Mouse (Mus musculus): ENCODE measurements around the gene Rad51b. TPM values are rescaled to one million over a fixed set of nuclear protein-coding genes. Genes with fewer than 3 reads are reported as not detected.

Gene Rad51b
- total RNA-seq, 2 experiments from 2014 or later = 0.36 TPM; not detected in 1

- TF ChIP-seq CTCF (IDR thresholded peaks at IDR 0.05) = no peak
- DNase-seq (ENCODE audit: extremely low spot score in 1 of 2, low spot score in 2 of 2) = no peak
- Histone ChIP-seq H3K27ac (no peak overlapping the region), H3K4me3 (no peak overlapping the region)
- intact Hi-C loops (cut with DNase I) = no loop called here
These were observed 549.4 kb downstream of the Rad51b start for GRCm38 (mm10) chr12:79846247-79847151.

DNA sequence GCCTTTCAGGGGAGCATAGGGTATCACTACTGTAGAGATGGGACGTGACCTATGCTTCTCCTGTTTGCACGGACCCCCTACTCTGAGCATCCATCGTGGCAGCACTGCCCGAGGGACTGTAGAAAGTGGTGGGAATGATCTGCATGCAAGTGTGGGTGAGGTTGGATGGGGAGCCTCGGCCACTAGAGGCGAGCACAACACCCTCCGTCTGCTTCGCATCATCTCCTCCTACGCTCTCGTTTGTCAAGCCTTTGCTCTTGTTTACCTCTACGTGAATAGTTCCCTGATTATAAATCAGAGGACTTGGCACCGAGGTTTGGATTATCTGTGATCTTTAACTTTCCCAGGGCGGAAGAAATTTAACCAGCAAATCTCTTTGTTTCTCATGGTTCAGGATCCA is 551.5 kb downstream of the Rad51b start:
- H3K27ac ChIP-seq = no peak overlapping the region
- intact Hi-C loops (cut with DNase I) = no loop called here
- H3K4me3 ChIP-seq = no peak overlapping the region
- DNase-seq (ENCODE audit: extremely low spot score in 1 of 2, low spot score in 2 of 2) = no peak
- TF ChIP-seq CTCF (IDR thresholded peaks at IDR 0.05) = no peak

GRCm38 (mm10) chr12:79850021-79850420 is 552.9 kb downstream of the Rad51b start:
- no peak for DNase-seq (ENCODE audit: extremely low spot score in 1 of 2, low spot score in 2 of 2)
- H3K4me3 ChIP-seq = no peak overlapping the region
- no peak for TF ChIP-seq CTCF (IDR thresholded peaks at IDR 0.05)
- intact Hi-C loops (cut with DNase I) = no loop called here
- H3K27ac ChIP-seq = no peak overlapping the region

- no peak overlapping the region for H3K4me3 ChIP-seq
- TF ChIP-seq CTCF (IDR thresholded peaks at IDR 0.05) = no peak
- DNase-seq (ENCODE audit: extremely low spot score in 1 of 2, low spot score in 2 of 2) = no peak
- intact Hi-C loops (cut with DNase I) = no loop called here
- H3K27ac ChIP-seq = no peak overlapping the region
These were observed 554.8 kb downstream of the Rad51b start for GRCm38 (mm10) chr12:79851898-79852297.

DNA sequence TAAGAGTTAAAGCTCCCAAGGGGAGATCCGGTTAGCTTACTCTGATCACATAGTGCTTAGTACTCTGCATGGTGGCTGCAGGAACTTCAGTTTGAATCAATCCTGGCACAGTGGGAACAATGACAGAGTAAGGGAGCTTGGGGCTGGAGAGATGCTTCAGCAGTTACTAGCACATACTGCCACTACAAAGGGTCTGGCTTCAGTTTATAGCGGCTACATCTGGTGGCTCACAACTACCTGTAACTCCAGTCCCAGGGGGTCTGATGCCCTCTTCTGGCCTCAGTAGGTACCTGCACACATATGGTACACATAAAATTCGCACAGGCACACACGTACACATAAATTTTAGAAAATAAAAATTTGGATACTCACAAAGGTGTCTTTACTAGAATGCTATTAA is 555.5 kb downstream of the Rad51b start:
- intact Hi-C loops (cut with DNase I) = no loop called here
- Histone ChIP-seq H3K4me3 (no peak overlapping the region), H3K27ac (no peak overlapping the region)
- DNase-seq (ENCODE audit: extremely low spot score in 1 of 2, low spot score in 2 of 2) = no peak
- TF ChIP-seq CTCF (IDR thresholded peaks at IDR 0.05) = no peak

- intact Hi-C loops (cut with DNase I) = no loop called here
These were observed 556.9 kb downstream of the Rad51b start for GRCm38 (mm10) chr12:79853901-79854490.

DNA sequence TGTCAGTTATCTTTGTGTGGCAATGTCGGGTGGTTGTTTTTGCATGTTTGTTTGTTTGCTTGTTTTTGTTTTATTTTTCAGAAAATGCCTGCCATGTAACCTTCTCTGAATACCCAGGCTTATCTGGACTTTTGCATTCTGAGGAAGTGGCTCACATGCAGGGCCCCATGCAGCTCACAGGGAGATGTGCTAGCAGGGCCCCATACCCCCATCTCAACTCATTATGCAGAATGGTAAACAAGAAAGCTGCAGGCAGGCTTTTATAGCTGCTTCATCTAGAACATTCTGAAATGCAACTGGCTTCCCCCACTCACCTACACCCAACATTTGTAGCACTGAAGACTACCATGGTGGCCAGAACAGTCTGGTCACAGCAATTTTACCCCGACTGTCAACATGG is 557.4 kb downstream of the Rad51b start:
- Histone ChIP-seq H3K27ac (no peak overlapping the region), H3K4me3 (no peak overlapping the region)
- TF ChIP-seq CTCF (IDR thresholded peaks at IDR 0.05) = no peak
- intact Hi-C loops (cut with DNase I) = no loop called here
- DNase-seq (ENCODE audit: extremely low spot score in 1 of 2, low spot score in 2 of 2) = no peak

More at GRCm38 (mm10) chr12:79853901-79854490, 556.9 kb downstream of the Rad51b start:
- Histone ChIP-seq H3K27ac (no peak overlapping the region), H3K4me3 (no peak overlapping the region)
- DNase-seq (ENCODE audit: extremely low spot score in 1 of 2, low spot score in 2 of 2) = no peak
- no peak for TF ChIP-seq CTCF (IDR thresholded peaks at IDR 0.05)

- no peak for TF ChIP-seq CTCF (IDR thresholded peaks at IDR 0.05)
- no peak overlapping the region for H3K4me3 ChIP-seq
- H3K27ac ChIP-seq = no peak overlapping the region
- intact Hi-C loops (cut with DNase I) = no loop called here
- no peak for DNase-seq (ENCODE audit: extremely low spot score in 1 of 2, low spot score in 2 of 2)
These were observed 559.2 kb downstream of the Rad51b start for GRCm38 (mm10) chr12:79856116-79856909.

DNA sequence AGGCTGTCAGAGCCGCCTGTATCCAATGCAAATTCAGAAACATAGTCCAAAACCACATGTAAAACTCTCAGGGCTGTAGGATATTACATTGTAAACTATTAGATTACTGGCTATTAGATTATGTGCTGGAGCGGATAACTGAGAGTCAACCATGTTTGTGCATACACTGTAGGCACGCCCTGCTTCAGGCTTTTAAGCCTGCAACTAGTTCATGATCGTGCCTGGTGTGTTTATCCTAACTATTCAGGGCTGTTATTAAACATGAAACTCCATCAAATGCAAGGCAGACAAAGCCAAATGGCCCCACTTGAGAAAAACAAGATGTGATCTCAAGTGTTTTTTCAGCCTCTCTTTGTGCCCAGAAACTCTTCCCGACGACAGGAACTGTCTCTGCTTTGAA is 560.6 kb downstream of the Rad51b start:
- Histone ChIP-seq H3K4me3 (no peak overlapping the region), H3K27ac (no peak overlapping the region)
- DNase-seq (ENCODE audit: extremely low spot score in 1 of 2, low spot score in 2 of 2) = no peak
- no peak for TF ChIP-seq CTCF (IDR thresholded peaks at IDR 0.05)
- intact Hi-C loops (cut with DNase I) = no loop called here

DNA sequence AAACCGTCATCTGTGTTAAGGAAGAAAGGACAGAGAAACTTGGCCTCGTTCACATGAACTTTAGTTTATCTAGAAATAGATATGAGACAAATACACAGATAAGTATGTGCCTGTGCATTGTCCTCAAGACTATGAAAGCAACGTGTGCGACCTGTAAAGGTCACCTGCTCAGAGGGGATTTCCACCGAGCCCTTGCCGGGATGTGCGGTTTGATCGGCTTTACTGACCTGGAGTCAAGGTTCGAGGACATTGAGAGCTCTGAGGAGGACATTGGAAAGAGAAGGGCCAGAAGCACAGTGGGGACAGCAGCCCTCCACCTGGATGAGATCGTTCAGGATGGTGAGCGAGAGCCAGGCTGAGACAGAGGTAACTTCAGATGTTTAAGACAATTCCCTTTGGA is 561.3 kb downstream of the Rad51b start:
- intact Hi-C loops (cut with DNase I) = no loop called here

DNA sequence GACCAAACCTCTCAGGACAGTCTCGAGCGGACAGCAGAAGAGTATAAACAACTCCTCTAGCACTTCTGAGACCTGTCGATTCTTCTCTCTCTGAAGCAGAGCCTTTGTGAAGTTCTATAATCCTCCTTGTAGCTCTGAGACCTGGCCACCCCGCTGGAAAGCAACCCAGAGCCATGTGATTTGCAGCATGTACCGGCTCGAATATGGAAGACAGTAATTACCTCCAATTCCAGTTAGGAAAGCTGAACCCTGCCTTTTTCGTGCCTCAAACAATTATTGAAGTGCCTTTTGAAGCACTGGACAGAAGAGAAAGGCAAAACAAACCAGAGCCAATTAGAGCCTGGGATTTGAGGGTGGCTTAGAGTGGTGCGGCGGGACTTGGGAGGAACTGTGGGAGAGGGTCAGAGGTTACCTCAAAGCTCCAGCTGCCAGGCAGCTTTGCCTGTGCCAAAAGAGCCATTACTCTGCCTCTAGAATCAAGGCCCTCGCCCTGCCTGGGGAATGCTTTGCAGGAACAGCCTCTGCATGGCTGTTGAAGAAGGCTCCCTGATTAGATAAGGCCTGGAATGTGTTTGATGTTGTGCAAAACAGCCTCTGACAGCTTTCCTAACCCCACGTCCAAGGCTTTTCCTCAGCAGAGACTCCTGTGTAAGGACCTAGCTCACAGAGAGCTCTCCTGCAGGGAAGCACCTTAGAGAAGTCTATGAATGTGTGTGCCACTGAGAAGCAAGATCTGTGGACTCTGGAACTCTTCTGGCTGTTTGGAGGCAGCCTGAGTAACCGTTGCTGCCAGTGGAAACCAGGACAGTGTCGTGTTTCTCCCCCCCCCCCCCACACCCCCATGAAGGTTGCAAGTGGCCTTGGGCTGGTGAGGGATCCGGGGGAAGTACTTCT is 562.5 kb downstream of the Rad51b start:
- TF ChIP-seq CTCF (IDR thresholded peaks at IDR 0.05) = no peak
- intact Hi-C loops (cut with DNase I) = no loop called here
- no peak overlapping the region for H3K4me3 ChIP-seq
- DNase-seq (ENCODE audit: extremely low spot score in 1 of 2, low spot score in 2 of 2) = no peak
- peak overlapping the region; percentile 34; the same call in 1 of the 2 replicates for H3K27ac ChIP-seq

More for the DNA sequence above, 561.3 kb downstream of the Rad51b start:
- H3K27ac ChIP-seq = no peak overlapping the region
- TF ChIP-seq CTCF (IDR thresholded peaks at IDR 0.05) = no peak
- H3K4me3 ChIP-seq = no peak overlapping the region
- no peak for DNase-seq (ENCODE audit: extremely low spot score in 1 of 2, low spot score in 2 of 2)

All from left cerebral cortex, adult 2 months (tissue).